ENCODE assay signal across 10 mouse cellular contexts in the genomic region with DNA sequence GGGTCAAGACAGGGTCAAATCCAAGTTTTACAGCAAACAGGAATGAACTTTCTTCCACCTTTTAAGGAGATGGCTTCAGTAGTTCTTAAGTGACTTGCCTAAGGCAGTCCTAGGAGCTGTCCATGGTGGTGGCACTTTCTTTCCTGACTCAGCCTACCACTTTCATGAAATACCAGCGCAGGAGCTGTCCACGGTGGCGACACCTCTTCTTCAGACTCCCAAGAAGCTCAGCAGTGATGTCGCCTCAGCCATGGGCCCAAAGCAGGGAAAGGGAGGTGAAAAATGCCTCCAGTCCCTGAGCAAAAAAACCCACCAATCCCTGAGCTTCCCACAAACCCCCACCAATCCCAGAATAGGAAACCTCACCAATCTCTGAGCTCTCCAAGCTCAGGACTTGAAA. TPM values are rescaled to one million over a fixed set of nuclear protein-coding genes. Genes with fewer than 3 reads are reported as not detected.
DNase-seq lines count a peak whose midpoint lies in the region; ATAC-seq and TF ChIP-seq lines count a peak whose summit lies in the region.
"Had no signal": no experiment of that assay in that cellular context is flagged by ENCODE, and none has a peak within 500 bp of the region (broad histone marks: within the 10 kb centered on the region; RNA-seq: fewer than 3 reads in every experiment).

No protein-coding gene starts in this region.

- H3K9me3 ChIP-seq in neural tube, embryonic 15.5 days (replicated peaks): no peaks in the 10 kb centered on the region
- no peaks in the 10 kb centered on the region for H3K9me3 ChIP-seq in liver, postnatal 0 days (ENCODE audit: low read length)

- H3K9ac ChIP-seq in neural tube, embryonic 15.5 days (replicated peaks): no peak overlapping the region
- no peak overlapping the region for H3K9ac ChIP-seq in liver, postnatal 0 days (replicated peaks)

- peaks cover 20% of the 10 kb centered on the region for H3K4me1 ChIP-seq in neural tube, embryonic 15.5 days
- peaks cover 20% of the 10 kb centered on the region for H3K4me1 ChIP-seq in liver, postnatal 0 days (ENCODE audit: insufficient read depth)

- ATAC-seq in neural tube, embryonic 15.5 days (ENCODE audit: low FRiP score): no peak
- no peak for ATAC-seq in liver, postnatal 0 days
- no peak for ATAC-seq in monocyte, adult 5-6 weeks (replicated peaks; ENCODE audit: insufficient number of reproducible peaks, low FRiP score, low TSS enrichment, poor library complexity, severe bottlenecking)

- no peak for TF ChIP-seq CTCF in liver, postnatal 0 days (IDR thresholded peaks at IDR 0.05; ENCODE audit: low read depth)

- H3K36me3 ChIP-seq in neural tube, embryonic 15.5 days: peaks cover 4% of the 10 kb centered on the region; the same call in 1 of the 2 replicates
- H3K36me3 ChIP-seq in liver, postnatal 0 days (replicated peaks; ENCODE audit: insufficient read depth, low read length): no peaks in the 10 kb centered on the region

- 63% methylated on average over 4 of the region's 4 CpGs for WGBS in neural tube, embryonic 15.5 days
- WGBS in liver, postnatal 0 days (ENCODE audit: insufficient replicate concordance): 50% methylated on average over 4 of the region's 4 CpGs

- H3K27me3 ChIP-seq in neural tube, embryonic 15.5 days (replicated peaks): no peaks in the 10 kb centered on the region
- H3K27me3 ChIP-seq in liver, postnatal 0 days (ENCODE audit: insufficient read depth, low read length): no peaks in the 10 kb centered on the region

- no peak overlapping the region for H3K4me3 ChIP-seq in neural tube, embryonic 15.5 days (replicated peaks)
- no peak overlapping the region for H3K4me3 ChIP-seq in liver, postnatal 0 days (ENCODE audit: low read depth, low read length)

- H3K27ac ChIP-seq in neural tube, embryonic 15.5 days (replicated peaks): no peak overlapping the region
- H3K27ac ChIP-seq in liver, postnatal 0 days (ENCODE audit: low read depth): no peak overlapping the region

- no peak for TF ChIP-seq EP300 in liver, postnatal 0 days (IDR thresholded peaks at IDR 0.05; ENCODE audit: low read depth)

- H3K4me2 ChIP-seq in neural tube, embryonic 15.5 days: no peak overlapping the region
- H3K4me2 ChIP-seq in liver, postnatal 0 days (ENCODE audit: low read depth, low read length): no peak overlapping the region

- DNase-seq in adrenal gland, postnatal 14 days: peak; percentile 59
- DNase-seq in adrenal gland, postnatal 4 days (ENCODE audit: low spot score in 2 of 2): no peak
- DNase-seq in neural tube, embryonic 10.5 days (ENCODE audit: extremely low spot score, low spot score): peak; percentile 34
- peak; percentile 47 for DNase-seq in liver, postnatal 0 days
- DNase-seq in thymus, postnatal 4 days: peak; percentile 75
- no peak for DNase-seq in gastrocnemius, postnatal 4 days (ENCODE audit: low spot score in 2 of 2)

RNA-seq across cellular contexts. Expression of gene Lrrc61, which starts 1.7 kb away (rescaled TPM):
- total RNA-seq in adrenal gland, postnatal 14 days (2021): 26.1 and 28.7 TPM in 2 replicates
- total RNA-seq in adrenal gland, postnatal 4 days (2021): 10 to 100 TPM; 42.8 to 43.5 TPM
- 21.6 and 24.0 TPM in 2 replicates for polyA plus RNA-seq in neural tube, embryonic 15.5 days (2015; fragmentation: Nextera tagmentation; extraction: Ambion mirVana)
- polyA plus RNA-seq in liver, postnatal 0 days (2015; fragmentation: Nextera tagmentation; extraction: Ambion mirVana): 2.4 and 2.7 TPM in 2 replicates
- 10 to 100 TPM; 15.8 to 20.1 TPM for total RNA-seq in gastrocnemius, postnatal 4 days (2021)
- 11.2 to 24.6 TPM (median 14.3 TPM) in 3 replicates for total RNA-seq in monocyte, adult 5-6 weeks (2017)

RNA-seq across cellular contexts. Expression of gene Atp6v0e2, which starts 15.5 kb away (rescaled TPM):
- total RNA-seq in adrenal gland, postnatal 14 days (2021): 41.8 and 45.7 TPM in 2 replicates
- total RNA-seq in adrenal gland, postnatal 4 days (2021): 10 to 100 TPM; 55.8 to 57.0 TPM
- 295 and 349 TPM in 2 replicates for polyA plus RNA-seq in neural tube, embryonic 15.5 days (2015; fragmentation: Nextera tagmentation; extraction: Ambion mirVana)
- polyA plus RNA-seq in liver, postnatal 0 days (2015; fragmentation: Nextera tagmentation; extraction: Ambion mirVana): 1.1 and 1.2 TPM in 2 replicates
- total RNA-seq in gastrocnemius, postnatal 4 days (2021): 10 to 100 TPM; 29.7 to 33.3 TPM
- 1.8 TPM in 1 of 3 replicates, not detected in the others for total RNA-seq in monocyte, adult 5-6 weeks (2017)

RNA-seq across cellular contexts. Expression of gene Rarres2, which starts 19.7 kb away (rescaled TPM):
- 74.2 and 241 TPM in 2 replicates for total RNA-seq in adrenal gland, postnatal 14 days (2021)
- total RNA-seq in adrenal gland, postnatal 4 days (2021): 100 to 1,000 TPM in 1 of 2 experiments, 10 to 100 TPM in 1; 82.0 to 161 TPM
- polyA plus RNA-seq in neural tube, embryonic 15.5 days (2015; fragmentation: Nextera tagmentation; extraction: Ambion mirVana): 11.5 and 16.7 TPM in 2 replicates
- polyA plus RNA-seq in liver, postnatal 0 days (2015; fragmentation: Nextera tagmentation; extraction: Ambion mirVana): 485 and 531 TPM in 2 replicates
- total RNA-seq in gastrocnemius, postnatal 4 days (2021): 10 to 100 TPM; 57.3 to 67.1 TPM
- not detected in 3 replicates for total RNA-seq in monocyte, adult 5-6 weeks (2017)

RNA-seq across cellular contexts. Expression of gene Gm45021, which starts 36.5 kb away (rescaled TPM):
- total RNA-seq in adrenal gland, postnatal 14 days (2021): not detected in 2 replicates
- not detected for total RNA-seq in adrenal gland, postnatal 4 days (2021)
- polyA plus RNA-seq in neural tube, embryonic 15.5 days (2015; fragmentation: Nextera tagmentation; extraction: Ambion mirVana): not detected in 2 replicates
- not detected in 2 replicates for polyA plus RNA-seq in liver, postnatal 0 days (2015; fragmentation: Nextera tagmentation; extraction: Ambion mirVana)
- not detected for total RNA-seq in gastrocnemius, postnatal 4 days (2021)
- not detected in 3 replicates for total RNA-seq in monocyte, adult 5-6 weeks (2017)
- total RNA-seq: layer of hippocampus, adult 18-20 months had no signal
- polyA plus RNA-seq: neural tube, embryonic 14.5 days had no signal

RNA-seq across cellular contexts. Expression of gene Repin1, which starts 40.8 kb away (rescaled TPM):
- 42.8 TPM in 2 replicates for total RNA-seq in adrenal gland, postnatal 14 days (2021)
- 10 to 100 TPM; 59.7 to 61.5 TPM for total RNA-seq in adrenal gland, postnatal 4 days (2021)
- polyA plus RNA-seq in neural tube, embryonic 15.5 days (2015; fragmentation: Nextera tagmentation; extraction: Ambion mirVana): 41.0 and 43.7 TPM in 2 replicates
- 14.4 and 14.8 TPM in 2 replicates for polyA plus RNA-seq in liver, postnatal 0 days (2015; fragmentation: Nextera tagmentation; extraction: Ambion mirVana)
- 10 to 100 TPM; 29.1 to 31.9 TPM for total RNA-seq in gastrocnemius, postnatal 4 days (2021)
- total RNA-seq in monocyte, adult 5-6 weeks (2017): 0.85 to 5.5 TPM (median 2.1 TPM) in 3 replicates

Comparison
In these comparisons a context has a peak if more than half of its experiments do, and no peak if none do; other contexts are left out.
1. DNase-seq: peak in adrenal gland, postnatal 14 days (single experiment), neural tube, embryonic 10.5 days (single experiment), liver, postnatal 0 days (single experiment) and thymus, postnatal 4 days (single experiment); none in adrenal gland, postnatal 4 days (0 of 2) and gastrocnemius, postnatal 4 days (0 of 2).
2. RNA of gene Atp6v0e2, which starts 15.5 kb away (total RNA-seq): 55.8 to 57.0 TPM in adrenal gland, postnatal 4 days, 41.8 to 45.7 TPM in adrenal gland, postnatal 14 days and 29.7 to 33.3 TPM in gastrocnemius, postnatal 4 days; 1.8 TPM in monocyte, adult 5-6 weeks; every median in the first group is over 10 times any median in the second.
3. RNA of gene Rarres2, which starts 19.7 kb away (total RNA-seq): 74.2 to 241 TPM in adrenal gland, postnatal 14 days, 82.0 to 161 TPM in adrenal gland, postnatal 4 days and 57.3 to 67.1 TPM in gastrocnemius, postnatal 4 days; not detected in monocyte, adult 5-6 weeks; every median in the first group is over 10 times any median in the second.